Mouse (Mus musculus): ENCODE measurements around the gene Bcl2l14.
A peak's percentile ranks its signal among the peaks of the same experiment; 100 is the strongest.

Bcl2l14 gene

DNA sequence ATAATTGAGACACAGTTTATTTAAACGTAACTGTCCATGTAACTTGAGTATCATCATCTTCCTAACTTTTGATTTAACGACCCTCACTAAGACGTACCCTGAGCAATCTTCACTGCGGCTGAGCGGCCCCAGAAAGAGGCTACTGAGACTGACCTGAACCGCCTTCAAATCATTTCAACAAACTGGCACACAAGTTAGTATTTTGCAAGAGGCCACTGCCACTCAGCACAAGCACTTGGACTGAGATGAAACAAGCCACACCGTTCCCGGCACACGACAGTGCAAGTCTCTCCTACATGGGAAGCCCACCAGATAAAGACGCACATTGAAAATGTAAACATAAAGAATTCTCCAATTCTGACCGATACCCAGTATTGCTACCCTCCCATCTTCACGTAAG, 52.3 kb downstream of the Bcl2l14 start:
- no peak for DNase-seq

DNA sequence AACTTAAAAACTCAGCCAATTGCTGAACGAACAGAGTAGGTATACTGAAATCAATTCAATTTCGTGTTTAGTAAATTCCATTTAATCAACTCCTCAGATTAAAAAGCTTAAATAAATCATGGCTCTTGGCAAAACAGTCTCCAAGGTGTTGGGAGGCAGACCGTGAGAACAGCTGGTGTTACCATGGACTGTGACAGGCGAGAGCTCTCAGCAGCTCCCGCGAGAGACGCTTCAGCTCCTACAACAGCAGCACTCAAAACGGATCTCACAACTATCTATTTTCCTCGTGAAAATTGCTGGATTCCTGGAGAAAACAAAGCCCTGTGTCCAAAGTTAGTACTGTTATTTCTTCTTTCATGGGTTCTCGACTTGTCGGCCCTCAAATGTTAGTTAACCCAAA, 53.8 kb downstream of the Bcl2l14 start:
- DNase-seq, result no peak

GRCm38 (mm10) chr6:134450661-134451119, 54.6 kb downstream of the Bcl2l14 start:
- DNase-seq, result no peak

GRCm38 (mm10) chr6:134454093-134454492, 58.0 kb downstream of the Bcl2l14 start:
- DNase-seq, result peak; percentile 38

DNA sequence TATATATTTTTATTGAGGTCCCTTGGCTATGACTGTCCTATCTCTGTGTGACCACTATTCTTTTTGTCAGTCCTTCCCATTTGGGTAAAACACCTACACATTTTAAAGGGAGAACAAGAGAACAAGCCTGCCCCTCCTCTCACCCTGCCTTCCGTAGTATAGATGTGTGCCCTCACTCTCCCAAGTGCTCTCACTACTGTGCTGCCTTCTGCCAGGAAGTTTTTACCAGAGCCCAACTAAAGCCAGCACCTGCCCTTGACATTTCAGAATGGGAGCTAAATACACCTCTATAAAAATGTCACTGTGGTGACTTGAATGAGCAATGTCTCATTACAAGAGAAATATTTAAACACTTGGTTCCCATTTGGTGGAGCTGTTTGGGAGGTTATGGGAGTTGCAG, 62.3 kb downstream of the Bcl2l14 start:
- DNase-seq, result no peak

DNA sequence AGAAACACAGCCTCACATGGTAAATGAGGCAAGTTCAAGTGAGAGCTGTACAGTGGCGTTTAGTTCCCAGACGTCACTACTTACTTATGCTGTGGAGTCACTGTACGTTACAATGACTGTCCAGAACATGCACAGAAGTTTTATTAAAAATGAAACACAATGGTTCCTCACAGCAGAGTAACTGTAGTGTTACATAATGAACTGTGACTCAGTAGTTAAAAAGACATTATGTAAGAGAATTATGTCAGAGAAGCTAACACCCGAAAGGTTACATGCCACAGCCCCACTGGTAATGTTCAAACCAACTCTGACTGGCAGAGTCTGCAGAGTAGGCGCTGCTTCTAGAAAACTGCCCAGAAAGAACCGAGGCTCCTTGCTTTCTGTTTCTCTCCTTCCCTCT, 65.1 kb downstream of the Bcl2l14 start:
- no peak for DNase-seq

DNA sequence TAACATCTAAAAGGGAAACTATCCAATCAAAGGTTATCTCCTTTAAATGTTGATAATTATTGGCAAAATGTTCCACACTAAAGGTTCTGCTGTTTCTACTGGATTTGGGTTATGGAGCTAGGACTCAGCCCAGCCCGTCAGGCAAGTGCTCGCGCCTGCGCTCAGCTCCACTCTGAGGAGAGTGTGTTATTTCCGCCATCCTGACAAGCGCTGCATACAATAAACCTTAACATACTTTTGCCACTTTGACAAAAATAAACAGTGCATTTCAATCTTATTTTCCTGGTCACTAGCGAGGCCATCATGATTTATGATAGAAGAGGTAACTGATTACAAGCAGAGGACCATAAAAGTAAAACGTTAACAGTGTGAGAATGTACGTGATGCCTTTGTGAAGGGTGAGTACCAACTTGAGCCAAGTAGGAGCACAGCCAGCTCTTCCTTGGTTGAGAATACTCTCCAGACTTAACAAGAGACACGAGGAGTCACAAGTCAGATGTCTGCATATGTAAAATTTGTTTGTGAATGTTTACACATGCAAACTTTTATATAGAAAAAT, 70.6 kb downstream of the Bcl2l14 start:
- DNase-seq, result no peak

- DNase-seq, result no peak
Observed at GRCm38 (mm10) chr6:134469297-134469696, 73.2 kb downstream of the Bcl2l14 start.

GRCm38 (mm10) chr6:134470857-134471256, 74.7 kb downstream of the Bcl2l14 start:
- no peak for DNase-seq

DNA sequence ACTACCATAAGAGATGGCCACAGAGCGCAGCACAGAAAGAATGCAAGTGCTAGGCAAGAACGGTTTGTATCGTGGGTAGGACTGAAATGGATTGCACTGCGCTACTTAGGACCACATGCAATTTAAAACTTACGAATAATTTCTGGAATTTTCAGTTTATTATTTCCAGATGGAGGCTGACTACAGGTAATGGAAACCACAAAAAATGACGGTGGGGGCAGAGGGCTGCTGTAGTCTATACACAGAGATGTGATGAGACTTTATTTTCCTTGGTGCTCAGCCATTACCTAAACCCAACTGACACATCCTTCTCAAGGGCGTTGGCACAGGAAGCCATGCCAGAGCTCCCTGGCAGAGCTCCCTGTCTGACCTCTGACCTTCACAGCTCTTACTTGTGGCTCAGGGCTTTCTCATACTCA, 77.0 kb downstream of the Bcl2l14 start:
- DNase-seq, result no peak

DNA sequence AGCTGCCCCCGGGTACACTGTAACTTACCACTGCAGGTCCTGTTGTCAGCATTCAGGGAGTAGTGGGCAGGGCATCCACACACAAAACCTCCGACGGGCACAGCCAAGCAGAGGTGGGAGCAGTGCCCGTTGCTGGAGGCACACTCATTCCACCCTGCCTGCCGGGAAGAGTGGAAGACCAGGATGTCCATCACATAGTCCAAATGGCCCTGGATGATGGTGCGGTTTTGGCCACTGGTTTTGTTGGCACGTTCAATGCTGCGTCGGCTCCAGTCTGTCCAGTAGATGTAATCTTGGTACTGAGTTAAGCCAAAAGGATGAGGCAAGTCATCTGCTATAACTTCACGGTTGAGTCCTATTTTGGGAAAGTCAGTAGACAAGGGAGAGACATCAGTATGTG, 83.4 kb downstream of the Bcl2l14 start:
- DNase-seq, result no peak

DNA sequence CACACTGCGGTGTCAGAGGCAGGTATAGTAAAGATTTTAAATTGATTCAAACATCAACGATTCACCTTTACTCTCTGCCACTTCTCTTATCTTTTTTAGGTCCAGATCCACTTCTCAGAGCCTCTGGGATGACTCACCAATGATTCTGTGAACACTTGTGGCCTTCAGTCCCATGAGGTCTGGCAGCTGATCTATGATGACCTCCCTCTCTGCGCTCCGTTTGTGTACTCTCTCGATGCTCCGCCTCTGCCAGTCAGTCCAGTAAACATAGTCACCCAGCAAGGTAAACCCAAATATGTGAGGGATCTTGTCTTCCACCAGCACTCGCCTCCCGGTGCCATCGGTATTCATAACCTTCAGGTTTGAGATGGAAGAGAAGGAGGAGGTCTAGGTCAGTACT, 90.2 kb downstream of the Bcl2l14 start:
- DNase-seq, result no peak
